Mouse (Mus musculus) bone marrow, adult 2 months (tissue): ENCODE results near the gene Fancm. TPM values are rescaled to one million over a fixed set of nuclear protein-coding genes. Genes with fewer than 3 reads are reported as not detected.
A peak's percentile ranks its signal among the peaks of the same experiment; 100 is the strongest.
"Not testable (repeated sequence)": the region's sequence is repeated elsewhere in the genome, so short reads cannot be mapped to it uniquely, and the experiment has no call there.

ENCODE experiments used
- H3K27ac ChIP-seq: fragments of 200-500 bp; 2 replicates; pipeline ENCODE4 v1.5.1; 2012; ENCODE audit warnings: low read depth, mild to moderate bottlenecking, control low read depth, inconsistent platforms, low read length; ENCODE audit not compliant: control insufficient read depth, poor library complexity, insufficient read depth
- H3K4me1 ChIP-seq: fragments of 200-500 bp; 2 replicates; pipeline ENCODE4 v1.6.1; 2011; ENCODE audit warnings: low read length; ENCODE audit not compliant: control insufficient read depth, insufficient read depth
- H3K4me3 ChIP-seq: fragments of 200-500 bp; replicated peaks from 2 replicates; pipeline ENCODE3; 2011; ENCODE audit warnings: mild to moderate bottlenecking, low read depth, low read length, control low read depth; ENCODE audit not compliant: control insufficient read depth
- CTCF ChIP-seq: fragments of 200-500 bp; IDR thresholded peaks from 2 replicates; pipeline ENCODE4 v1.5.1; 2011; ENCODE audit warnings: low read length, control low read depth; ENCODE audit not compliant: control insufficient read depth, insufficient read depth
- POLR2A ChIP-seq: fragments of 200-500 bp; IDR thresholded peaks from 2 replicates; pipeline ENCODE4 v1.6.1; 2011; ENCODE audit warnings: low read depth, mild to moderate bottlenecking, control low read depth, low read length, borderline replicate concordance; ENCODE audit not compliant: control insufficient read depth
- WGBS: fragments of 180-500 bp; shearing (Covaris S2); methylation state at CpG from one replicate; pipeline ENCODE4 v1.1.7; 2018; 5-methylcytosine and 5-hydroxymethylcytosine counted together
- polyA plus RNA-seq: library from polyadenylated mRNA; stranded (reverse); fragments of >200 nt; gene quantifications from 2 replicates; pipeline ENCODE4 v1.2.4, GENCODE M21; 2011; ENCODE audit warnings: low replicate concordance; ENCODE audit not compliant: missing spikeins, insufficient read depth, insufficient read length

The Fancm gene
- polyA plus RNA-seq, 1 experiment, result 5.1 TPM

- no peaks in the 10 kb centered on the region for H3K4me1 ChIP-seq
- 74% methylated on average over 1 of the region's 1 CpGs for WGBS
- no peak for TF ChIP-seq POLR2A
- TF ChIP-seq CTCF, result no peak
- H3K4me3 ChIP-seq, result no peak overlapping the region
- H3K27ac ChIP-seq, result no peak overlapping the region
These were observed 33.3 kb downstream of the Fancm start for GRCm38 (mm10) chr12:65108746-65109145.

DNA sequence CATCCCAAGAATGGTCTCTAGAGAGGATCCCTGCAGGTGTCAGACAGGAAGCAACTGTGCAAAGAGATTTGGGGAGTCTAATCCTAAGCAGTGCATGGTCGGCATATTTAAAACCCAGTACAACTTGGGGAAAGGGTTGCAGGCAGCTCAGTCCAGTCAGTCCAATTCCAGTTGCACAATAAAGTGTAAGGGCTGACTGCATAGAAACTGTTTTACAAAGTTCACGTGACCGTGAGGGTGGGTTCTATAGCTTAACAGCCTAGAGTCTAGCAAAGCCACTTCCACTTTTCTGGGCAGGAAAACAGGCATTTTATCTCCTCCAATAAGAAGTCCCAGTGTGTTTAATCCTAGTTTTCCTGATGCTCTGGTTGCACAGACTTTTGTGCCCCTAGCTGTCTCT lies 36.1 kb downstream of the Fancm start:
- H3K4me3 ChIP-seq, result no peak overlapping the region
- TF ChIP-seq CTCF (no peak), POLR2A (no peak)
- 43% methylated on average over 3 of the region's 3 CpGs for WGBS
- no peak overlapping the region for H3K27ac ChIP-seq
- H3K4me1 ChIP-seq, result no peaks in the 10 kb centered on the region

GRCm38 (mm10) chr12:65112811-65113210 lies 37.4 kb downstream of the Fancm start:
- no peaks in the 10 kb centered on the region for H3K4me1 ChIP-seq
- H3K4me3 ChIP-seq, result no peak overlapping the region
- no peak for TF ChIP-seq CTCF
- no peak for TF ChIP-seq POLR2A
- WGBS, result 89% methylated on average over 1 of the region's 1 CpGs
- no peak overlapping the region for H3K27ac ChIP-seq

DNA sequence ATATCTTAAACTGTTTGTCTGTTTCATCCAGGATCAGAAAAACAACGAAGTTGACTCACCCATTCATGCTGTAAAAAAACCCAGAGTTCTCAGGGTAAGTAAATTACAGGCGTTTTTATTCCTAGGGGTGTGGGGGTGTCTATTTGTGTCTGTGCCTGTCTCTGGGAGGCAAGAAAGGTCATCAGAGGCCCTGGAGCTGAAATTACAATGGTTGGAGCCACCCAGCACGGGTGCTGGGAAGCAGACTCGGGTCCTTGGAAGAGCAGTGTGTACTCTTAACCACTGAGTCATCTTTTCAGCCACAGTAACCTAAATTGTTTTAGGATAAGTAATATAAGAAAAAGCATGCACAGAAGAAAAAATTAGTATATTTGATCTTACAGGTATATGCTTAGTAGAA lies 38.5 kb downstream of the Fancm start:
- WGBS, result 86% methylated on average over 4 of the region's 4 CpGs
- H3K4me3 ChIP-seq, result no peak overlapping the region
- H3K27ac ChIP-seq, result no peak overlapping the region

GRCm38 (mm10) chr12:65114978-65115377 lies 39.6 kb downstream of the Fancm start:
- WGBS, result 86% methylated on average over 3 of the region's 3 CpGs
- H3K27ac ChIP-seq, H3K4me1 ChIP-seq, H3K4me3 ChIP-seq: not testable (repeated sequence)

More for the DNA sequence above, 38.5 kb downstream of the Fancm start:
- TF ChIP-seq CTCF (no peak), POLR2A (no peak)
- H3K4me1 ChIP-seq, result no peaks in the 10 kb centered on the region

GRCm38 (mm10) chr12:65118968-65119367 lies 43.6 kb downstream of the Fancm start:
- TF ChIP-seq CTCF, result no peak
- TF ChIP-seq POLR2A, result no peak
- Histone ChIP-seq H3K4me3 (no peak overlapping the region), H3K4me1 (no peaks in the 10 kb centered on the region), H3K27ac (no peak overlapping the region)
- 87% methylated on average over 7 of the region's 7 CpGs for WGBS

- Histone ChIP-seq H3K4me3 (no peak overlapping the region), H3K4me1 (no peaks in the 10 kb centered on the region), H3K27ac (no peak overlapping the region)
- no peak for TF ChIP-seq CTCF
- TF ChIP-seq POLR2A, result no peak
- 91% methylated on average over 5 of the region's 5 CpGs for WGBS
These were observed 44.0 kb downstream of the Fancm start for GRCm38 (mm10) chr12:65119451-65119850.

DNA sequence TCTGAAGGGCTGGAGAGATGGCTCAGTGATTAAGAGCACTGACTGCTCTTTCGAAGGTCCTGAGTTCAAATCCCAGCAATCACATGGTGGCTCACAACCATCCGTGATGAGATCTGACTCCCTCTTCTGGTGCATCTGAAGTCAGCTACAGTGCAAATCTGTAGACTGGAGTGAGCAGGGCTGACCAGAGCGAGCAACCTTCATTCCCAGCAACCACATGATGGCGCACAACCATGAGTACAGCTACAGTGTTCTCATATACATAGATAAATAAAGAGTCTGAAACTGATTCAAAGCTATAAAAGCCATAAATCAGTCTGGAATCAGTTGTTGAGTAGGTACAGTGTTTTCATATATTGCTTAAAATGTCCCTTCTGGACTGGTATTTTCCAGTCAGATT lies 60.7 kb downstream of the Fancm start:
- H3K4me1 ChIP-seq, H3K27ac ChIP-seq, H3K4me3 ChIP-seq: not testable (repeated sequence)
- 91% methylated on average over 4 of the region's 4 CpGs for WGBS

- H3K4me1 ChIP-seq, result peaks cover 2% of the 10 kb centered on the region
- WGBS, result under 1% methylated on average over 70 of the region's 70 CpGs
- peak within 1 kb of the TSS; percentile 97 for H3K4me3 ChIP-seq
- H3K27ac ChIP-seq, result peak within 1 kb of the TSS; percentile 95
- TF ChIP-seq POLR2A (peak; percentile 75; the same call in 1 of the 2 replicates), CTCF (no peak)
These were observed 96.9 kb downstream of the Fancm start, which contains the start of gene Mis18bp1 for GRCm38 (mm10) chr12:65172021-65172951. Mis18bp1 (minus strand) TSS chr12:65172604.
